Mouse (Mus musculus): ENCODE measurements around the gene Prr7. TPM values are rescaled to one million over a fixed set of nuclear protein-coding genes. Genes with fewer than 3 reads are reported as not detected.
"Not testable (repeated sequence)": the region's sequence is repeated elsewhere in the genome, so short reads cannot be mapped to it uniquely, and the experiment has no call there.

Gene Prr7
- 1 to 10 TPM in 1 of 2 experiments, under 1 TPM in 1; 0.81 to 1.6 TPM for total RNA-seq (2021)
- long read RNA-seq, experiment 1: 0 reads
- long read RNA-seq, experiment 2, partial matches to known transcripts: 0 of 1 reads
- long read RNA-seq, experiment 2, other reads (novel, unspliced or antisense): 1 of 1 reads

DNA sequence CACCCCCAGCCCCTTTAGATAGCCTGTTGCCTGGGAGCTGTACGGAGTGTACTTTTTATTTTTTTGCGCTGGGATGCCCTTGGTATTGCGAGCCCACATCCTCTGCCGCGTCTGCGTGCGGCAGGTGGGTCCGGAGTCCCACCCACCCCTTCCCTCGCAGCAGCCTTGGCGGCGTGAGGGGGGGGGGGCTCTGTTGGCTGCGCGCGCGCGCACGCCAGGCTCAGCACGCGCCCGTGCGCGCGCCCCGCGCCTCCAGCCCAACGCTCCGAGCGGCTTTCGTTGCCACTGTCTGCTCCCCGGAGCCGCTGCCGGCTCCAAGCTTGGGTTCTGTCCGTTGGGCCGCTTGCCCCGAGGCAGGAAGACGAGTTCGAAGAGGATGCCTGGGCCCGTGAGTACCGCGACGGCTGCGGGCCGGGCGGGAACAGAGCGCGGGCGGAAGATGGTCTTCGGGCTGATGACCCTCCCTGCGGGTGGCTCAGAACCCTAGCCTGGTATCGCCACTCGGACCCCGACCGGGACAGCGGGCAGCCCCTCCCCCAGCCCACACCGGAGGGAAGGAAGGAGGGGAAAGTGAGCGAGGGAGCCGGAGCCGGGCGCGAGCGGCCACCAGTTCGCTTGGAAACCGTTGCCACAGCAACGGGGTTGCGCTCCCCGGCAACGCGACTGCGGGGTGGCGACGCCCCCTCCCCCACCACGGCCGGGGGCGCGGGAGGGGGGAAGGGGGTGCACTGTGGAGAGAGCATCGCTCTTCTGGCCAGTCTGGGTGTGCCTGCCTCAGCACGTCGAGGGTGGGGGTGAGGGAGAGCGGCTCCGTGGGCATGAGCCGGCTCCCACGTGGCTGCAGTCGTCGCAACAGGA lies at the start of gene Prr7:
Gene Prr7, plus strand, starts transcription at position 241 of the 858 bp plus-strand sequence.
- intact Hi-C loops (cut with DNase I): no loop called here

DNA sequence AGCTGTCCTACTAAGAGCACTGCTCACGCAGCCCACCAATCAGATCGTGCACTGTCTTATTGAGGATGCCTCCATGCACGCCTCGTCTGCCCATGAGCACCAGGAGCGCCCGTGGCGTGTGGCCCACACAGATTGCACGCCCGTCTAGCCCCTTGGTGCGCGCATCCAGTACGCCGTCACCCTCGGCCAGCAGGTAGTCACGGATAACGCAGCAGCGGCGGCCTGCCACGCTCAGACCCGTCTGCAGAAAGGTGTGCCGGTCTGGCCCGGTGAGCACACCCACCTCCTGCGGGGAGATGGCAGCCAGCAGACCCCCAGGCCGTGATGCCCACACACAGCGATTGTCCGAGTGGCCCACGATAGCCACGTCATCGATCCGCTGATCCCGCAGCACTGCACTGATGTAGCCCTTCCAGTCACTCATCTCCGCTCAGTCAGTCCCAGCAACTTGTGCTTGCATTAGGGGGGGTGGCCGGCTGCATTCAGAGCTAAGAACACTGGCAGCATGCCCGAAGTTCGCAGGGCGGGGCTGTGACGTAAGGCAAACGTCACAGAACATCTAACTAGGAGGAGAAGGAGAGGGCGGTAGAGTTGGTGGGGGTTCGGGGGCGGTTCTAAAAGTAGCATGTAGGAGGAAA lies 49.2 kb upstream of the Prr7 start, which contains the start of gene Pfn3:
Gene Pfn3, minus strand, starts transcription at position 490 of the 638 bp plus-strand sequence.
- peak; percentile 40 to 55 for DNase-seq
- intact Hi-C loops (cut with DNase I): no loop called here

More for the DNA sequence above, at the start of gene Prr7:
- peak; percentile 60 for DNase-seq

DNA sequence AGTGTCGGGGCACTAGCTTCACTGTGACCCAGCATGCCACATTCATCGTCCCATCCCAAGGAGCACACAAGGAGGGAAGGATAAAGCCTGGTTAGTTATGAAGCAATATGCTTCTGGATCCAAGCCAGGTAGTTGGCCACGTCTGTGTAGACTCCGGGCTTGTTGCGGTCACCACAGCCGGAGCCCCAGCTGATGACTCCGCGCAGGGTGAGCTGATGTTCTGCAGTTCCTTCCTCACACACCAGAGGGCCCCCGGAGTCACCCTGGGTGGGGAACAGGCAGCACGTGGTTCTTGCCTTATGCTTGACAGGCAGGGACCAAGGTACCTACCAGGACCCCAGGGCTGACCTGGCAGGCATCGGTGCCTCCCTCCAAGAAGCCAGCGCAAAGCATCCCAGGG lies 46.1 kb upstream of the Prr7 start:
- DNase-seq: peak; percentile 89 to 95
- intact Hi-C loops (cut with DNase I): loop anchor here (1.0 to 2.0 kb wide), 2 partner anchors 13 to 53 kb away; no protein-coding TSS in a partner anchor

DNA sequence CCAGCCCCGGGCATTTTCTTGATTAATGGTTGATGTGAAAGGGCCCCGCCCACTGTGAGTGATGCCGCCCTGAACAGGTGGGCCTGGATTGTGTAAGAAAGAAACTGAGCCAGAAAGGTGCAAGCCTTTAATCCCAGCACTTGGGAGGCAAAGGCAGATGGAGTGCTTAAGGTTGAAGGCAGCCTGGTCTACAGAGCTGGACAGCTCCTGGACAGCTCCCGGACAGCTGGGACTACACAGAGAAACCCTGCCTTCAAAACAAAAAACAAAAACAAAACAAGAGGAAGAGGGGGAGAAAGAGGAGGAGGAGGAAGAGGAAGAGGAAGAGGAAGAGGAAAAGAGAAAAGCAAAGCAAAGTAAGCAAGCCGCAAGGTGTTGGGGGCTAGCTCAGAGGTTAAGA lies 44.9 kb upstream of the Prr7 start:
- DNase-seq: no peak

DNA sequence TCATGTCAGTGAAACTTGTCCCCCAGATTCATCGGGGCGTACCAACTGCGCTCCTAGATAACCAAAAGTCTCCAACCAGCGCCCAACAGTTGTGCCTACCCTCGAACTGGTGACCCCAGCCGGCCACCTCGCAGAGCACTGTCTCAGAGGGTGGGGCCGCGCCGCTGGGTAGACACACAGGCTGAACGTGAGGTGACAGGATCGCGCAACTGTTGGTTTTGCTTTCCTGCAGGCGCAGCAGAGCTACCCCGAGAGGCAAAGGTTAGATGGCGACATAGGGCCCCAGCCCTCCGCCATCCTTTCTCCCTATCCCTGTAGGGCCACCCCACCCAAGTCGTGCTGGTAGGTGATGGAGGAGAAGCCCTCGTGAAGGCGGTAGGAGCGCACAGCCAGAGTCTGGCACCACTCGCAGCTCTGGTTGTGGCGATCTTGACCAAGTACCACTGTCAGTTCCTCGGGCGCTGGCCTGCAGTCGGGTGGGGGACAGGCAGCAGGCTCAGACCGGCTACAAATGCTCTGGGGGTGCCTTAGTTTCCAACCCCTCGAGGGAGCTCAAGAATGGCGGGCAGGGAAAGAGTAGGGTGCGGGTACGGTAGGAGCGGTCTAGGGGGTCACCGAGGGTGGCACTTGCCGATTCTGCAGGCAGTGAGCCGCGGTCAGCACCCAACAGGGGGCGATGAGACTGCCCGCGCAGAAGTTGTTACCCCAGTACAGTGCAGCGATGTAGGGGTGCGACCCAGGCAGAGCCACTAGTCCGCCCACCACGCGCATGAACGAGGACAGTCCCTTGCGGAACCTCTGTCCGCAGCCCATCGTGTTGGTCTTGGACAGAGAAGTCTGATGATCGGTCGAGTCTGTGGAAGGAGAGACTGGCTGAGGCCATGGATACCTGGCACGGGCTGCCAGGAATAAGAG lies 43.8 kb upstream of the Prr7 start:
- intact Hi-C loops (cut with DNase I): no loop called here
- DNase-seq: no peak

More for the DNA sequence above, 44.9 kb upstream of the Prr7 start:
- intact Hi-C loops (cut with DNase I): loop anchor here (1.0 to 2.0 kb wide), 2 partner anchors 14 to 94 kb away; partner anchors contain the start of gene Pdlim7

DNA sequence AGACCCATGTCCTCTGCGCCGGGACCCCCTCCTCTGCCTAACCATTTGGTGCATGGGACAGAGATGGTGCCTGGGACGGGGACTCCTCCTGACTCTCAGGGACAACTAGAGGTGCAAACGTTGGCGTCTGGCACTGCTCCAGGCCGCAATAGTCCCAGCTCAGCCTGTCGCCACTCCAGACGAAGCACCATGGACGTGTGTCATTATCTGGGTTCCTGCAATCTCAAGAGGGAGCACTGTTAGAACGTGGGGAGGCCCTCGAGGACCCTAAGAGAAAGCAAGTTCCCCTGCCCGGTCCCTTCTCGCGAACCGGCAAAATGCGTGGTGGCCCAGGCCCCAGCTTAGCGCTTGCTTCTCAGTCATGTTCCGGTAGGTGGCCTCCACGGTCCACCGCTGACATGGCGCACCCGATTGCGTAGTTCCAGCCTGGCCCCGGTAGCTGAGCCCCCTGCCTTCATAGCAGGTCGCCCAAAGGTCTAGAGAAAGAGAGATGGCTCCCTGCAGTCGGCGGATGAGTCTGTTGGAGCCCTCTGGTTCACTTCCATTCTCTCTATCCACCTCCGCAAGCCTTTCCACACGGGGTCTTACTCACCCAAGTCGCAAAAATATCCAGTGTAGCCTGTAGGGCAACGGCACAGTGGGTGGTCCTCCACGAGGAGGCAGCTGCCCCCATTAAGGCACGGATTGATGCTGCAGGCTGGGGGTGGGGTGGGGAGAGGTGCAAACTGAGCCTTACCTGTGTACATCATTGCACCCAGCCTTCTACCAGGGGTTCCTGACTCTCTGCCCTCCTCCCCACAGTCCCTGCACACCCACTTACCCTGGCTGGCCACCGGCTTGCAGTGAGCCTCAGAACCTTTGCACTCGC lies 42.9 kb upstream of the Prr7 start:
- peak; percentile 74 to 81 for DNase-seq
- intact Hi-C loops (cut with DNase I): no loop called here

DNA sequence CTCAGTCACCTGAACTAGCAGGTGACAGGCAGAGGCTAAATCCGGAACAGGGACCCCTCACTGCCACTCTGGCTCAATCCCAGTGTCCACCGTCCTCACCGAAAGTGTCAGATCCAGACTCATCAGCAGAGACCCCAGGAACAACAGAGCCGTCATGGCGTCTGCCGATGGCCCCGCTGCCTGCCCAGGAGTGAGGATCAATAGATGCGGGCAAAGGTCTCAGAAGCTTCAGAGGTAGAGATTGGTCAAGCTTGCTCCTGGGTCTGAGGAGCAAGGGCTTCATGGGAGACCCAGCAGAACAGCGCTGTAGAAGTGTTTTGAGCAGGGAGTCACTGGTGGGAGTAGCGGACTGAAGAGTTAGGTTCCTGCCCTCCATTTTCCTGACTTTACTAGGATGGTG lies 37.5 kb upstream of the Prr7 start, which contains the start of gene F12:
Gene F12, minus strand, starts transcription at position 181 of the 400 bp plus-strand sequence.
- DNase-seq: no peak
- intact Hi-C loops (cut with DNase I): no loop called here

DNA sequence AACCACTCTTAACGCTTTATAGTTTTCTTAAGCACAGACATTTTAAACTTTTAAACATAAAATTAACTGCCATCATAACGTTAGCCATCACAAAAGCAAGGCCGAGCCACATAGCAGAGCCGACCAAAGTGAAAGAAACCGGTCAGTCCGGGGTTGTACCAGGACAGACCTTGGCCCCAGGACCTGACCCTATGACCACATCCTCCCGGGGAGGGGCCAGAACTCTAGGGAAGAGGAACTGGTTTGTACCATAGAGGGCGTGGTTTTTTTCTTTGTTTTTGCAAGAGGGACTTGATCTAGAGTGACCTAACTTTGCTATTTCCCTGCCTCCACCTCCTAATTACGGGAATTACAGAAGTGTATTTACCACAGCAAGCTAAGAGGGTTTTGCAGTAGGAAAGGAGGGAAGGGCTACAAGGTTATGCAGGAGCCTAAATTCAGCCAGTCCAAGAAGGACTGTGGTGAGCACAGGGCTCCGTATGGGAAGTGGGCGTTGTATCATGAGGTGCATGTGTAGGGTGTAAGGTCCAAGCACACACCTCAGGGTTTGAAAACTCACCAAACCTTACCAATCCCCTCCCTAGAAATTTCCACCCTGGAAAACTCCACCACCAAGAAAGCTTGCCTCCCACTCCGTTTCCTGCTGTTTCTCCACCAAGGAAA lies 34.7 kb upstream of the Prr7 start:
- intact Hi-C loops (cut with DNase I): no loop called here
- peak; percentile 56 to 71 for DNase-seq

DNA sequence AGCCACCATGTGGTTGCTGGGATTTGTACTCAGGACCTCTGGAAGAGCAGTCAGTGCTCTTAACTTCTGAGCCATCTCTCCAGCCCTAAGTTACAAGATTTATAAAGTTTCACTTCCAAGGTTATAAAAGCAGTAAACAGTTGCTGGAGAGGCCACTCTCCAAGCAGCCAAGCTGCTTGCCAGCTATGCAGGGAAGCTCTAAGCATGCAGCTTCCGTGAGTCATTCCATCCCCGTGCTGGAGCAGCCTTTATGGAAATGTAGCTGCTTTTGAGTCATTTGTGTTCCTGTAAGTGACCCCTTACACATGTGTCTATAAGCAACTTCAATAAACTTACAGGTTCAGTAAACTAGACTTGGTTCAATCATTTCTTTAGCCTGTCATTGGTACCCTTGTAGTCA lies 33.5 kb upstream of the Prr7 start:
- intact Hi-C loops (cut with DNase I): no loop called here
- DNase-seq: no peak

DNA sequence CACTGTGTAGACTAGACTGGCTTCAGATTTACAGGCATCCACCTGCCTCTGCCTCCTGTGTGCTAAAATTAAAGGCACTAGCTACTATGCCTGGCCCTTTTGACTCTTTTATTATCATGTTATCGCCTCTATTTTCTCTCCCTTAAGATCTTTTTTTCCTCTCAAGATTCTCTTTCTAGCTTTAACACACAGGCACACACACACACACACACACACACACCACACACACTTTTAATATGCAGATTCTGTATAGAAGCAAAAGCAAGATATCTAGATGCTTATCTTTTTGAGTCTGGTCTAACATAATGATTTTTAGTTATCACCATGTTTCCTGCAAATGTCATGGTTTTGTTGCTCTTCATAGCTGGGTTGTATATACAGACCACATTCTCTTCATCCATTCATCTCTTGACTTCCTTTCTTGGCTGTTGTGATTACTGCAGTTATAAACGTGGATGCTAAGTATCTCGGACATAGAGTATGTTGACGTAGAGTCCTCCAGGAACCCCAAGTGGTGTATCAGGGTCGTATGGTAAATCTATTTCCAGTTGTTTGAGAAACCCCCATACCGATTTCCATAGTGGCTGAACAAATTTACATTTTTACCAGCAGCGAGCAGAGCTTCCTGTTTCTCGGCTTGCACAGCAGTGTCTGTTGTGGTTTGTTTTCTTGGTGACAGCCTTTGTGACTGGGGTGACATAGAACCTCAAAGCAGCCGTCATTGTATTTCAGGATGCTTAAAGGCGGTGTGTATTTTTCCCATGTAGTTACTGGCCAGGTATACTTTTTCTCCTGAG lies 32.0 kb upstream of the Prr7 start:
- no peak for DNase-seq

DNA sequence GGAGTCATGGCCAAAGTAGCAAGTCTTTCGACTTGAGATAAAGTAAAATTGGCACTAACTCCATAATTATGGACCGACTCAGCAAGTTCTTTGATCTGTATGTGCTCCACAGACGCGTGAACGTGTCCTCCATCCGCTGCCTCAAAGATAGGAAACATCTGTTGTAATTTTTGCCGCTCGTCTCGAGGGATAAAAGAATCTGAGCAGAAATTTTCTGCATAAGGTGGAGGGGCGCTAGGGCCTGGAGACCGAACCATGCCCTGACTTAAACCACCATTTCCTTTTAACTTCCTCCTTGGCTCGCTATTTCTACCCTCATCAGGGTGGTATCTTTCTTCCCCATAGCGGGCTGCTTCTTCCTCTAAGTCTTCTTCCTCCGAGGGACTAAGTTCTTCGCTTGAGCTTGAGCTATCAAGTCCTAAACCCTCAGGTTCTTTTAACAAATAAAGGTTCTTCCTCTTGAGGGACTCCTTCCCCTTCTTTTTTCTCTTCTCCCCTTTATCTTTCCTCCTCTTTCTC lies 26.9 kb upstream of the Prr7 start:
- DNase-seq: not testable (repeated sequence)

More for the DNA sequence above, 32.0 kb upstream of the Prr7 start:
- intact Hi-C loops (cut with DNase I): no loop called here

DNA sequence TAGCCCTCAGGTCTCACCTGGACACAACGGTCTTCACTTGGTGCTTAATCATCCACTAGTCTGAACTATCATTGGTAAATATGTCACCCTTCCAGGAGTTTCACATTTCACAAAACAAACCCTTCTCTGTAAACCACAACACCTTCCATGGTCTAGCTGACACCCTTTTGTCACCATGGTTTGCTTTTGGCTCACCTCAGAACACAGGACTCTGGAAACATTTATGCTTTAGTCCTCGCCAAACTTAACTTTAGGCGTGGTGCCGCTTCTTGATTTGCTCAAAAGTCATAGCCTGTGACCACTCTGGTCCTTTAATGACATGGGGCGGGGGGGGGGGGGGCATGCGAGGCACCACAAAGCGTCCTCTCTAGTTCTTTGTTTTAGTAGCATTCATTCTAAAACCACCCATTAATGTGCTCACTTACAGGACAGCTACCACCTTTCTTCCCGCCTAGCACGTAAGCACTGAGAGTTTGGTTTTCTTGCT lies 20.2 kb upstream of the Prr7 start:
- intact Hi-C loops (cut with DNase I): no loop called here
- DNase-seq: no peak

More for the DNA sequence above, 26.9 kb upstream of the Prr7 start:
- intact Hi-C loops (cut with DNase I): not testable (repeated sequence)

DNA sequence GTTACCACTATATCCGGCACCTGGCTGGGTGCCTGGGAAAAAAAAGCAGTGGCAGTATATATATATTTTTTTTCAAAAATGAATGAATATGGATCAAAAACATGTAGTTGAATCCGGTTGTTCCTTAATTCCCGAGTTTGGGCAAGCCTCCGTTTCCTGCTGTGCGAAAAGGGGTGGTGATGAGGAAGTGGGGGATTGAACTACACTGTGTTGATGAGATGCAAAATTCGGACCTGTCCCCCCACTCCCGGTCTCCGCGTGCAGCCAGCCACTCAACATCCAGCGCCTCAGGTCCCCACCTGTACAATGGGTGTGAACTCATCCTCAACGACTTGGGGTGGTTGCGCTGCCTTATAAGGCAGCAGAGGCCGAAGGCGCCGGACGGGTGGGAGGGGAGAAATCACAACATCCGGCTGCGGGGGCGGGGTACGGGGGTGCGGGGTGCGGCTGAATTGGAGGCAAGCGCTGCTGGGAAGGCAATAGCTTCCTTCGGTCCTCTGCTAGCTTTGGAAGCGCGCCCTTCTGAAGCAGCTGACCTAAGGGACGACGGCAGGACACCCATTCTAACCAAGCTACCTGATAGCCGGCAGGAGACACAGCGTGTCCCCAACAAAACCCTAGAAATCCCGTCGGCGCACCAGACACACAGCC lies 19.7 kb upstream of the Prr7 start:
- peak in 1 of 2 experiments; percentile 85 for DNase-seq
- intact Hi-C loops (cut with DNase I): no loop called here

DNA sequence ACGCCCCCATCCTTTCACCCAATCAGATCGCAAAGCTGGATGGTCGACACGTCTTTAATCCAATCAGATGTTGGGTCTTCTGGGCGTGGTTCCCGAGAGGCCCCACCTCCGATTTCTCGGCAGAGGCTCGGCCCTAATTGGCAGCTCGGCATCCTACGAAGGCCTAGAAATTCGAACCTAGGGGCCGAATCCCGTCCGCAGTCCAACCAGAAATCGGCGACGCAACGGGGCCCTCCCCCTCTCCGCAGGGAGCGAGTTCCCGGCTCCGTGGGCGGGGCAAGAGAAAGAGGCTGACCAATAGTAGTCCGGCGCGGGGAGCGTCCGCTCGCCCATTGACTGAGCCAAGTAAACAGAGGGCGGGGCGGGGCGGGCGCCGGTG lies 19.1 kb upstream of the Prr7 start, which contains the start of gene Grk6:
Gene Grk6, plus strand, starts transcription at position 136 of the 379 bp plus-strand sequence.
- intact Hi-C loops (cut with DNase I): no loop called here
- DNase-seq: peak; percentile 98

DNA sequence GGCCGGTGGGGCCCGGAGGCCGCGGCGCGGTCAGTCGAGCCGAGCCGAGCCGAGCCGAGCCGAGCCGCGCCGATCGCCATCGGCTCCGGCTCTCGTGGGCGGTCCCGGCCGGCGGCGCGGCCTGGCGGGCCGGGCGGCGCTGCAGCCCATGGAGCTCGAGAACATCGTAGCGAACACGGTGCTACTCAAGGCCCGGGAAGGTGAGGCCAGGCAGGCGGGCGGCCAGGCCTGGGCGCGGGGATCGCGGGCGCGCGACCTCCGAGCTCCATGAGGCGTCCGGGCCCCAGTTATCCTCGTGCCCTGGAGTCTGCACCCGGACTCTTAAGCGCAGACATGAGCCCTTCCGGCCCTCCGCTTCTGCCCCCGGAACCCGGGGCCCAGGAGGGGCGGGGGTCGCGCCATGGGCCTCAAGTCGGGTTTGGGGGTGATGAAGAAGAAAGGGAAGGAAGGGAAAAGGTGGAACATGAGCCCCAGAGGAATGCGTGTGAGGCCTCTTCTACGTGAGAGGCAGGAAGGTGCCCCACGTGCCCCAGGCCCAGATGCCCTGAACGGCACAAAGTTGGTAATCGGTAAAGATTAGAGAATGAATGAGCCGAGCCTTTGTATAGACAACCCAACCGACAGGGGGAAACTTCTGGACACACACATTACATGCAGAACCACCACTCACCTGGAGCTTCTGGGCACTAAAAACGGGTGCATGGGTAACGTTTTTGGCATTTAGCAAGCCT lies 18.5 kb upstream of the Prr7 start:
- DNase-seq: no peak
- intact Hi-C loops (cut with DNase I): loop anchor here (2.0 kb wide), 1 partner anchor 23 kb away; no protein-coding TSS in a partner anchor
